Mouse (Mus musculus): ENCODE measurements at regions not wholly inside any gene's neighbourhood (a gene's known extent, or its start where the extent isn't known, plus 50 kb on each side); places are given as distances from the start of the nearest gene placed in this dataset.

GRCm38 (mm10) chr15:17180164-17180563 lies 451.6 kb downstream of the Cdh9 start:
- TF ChIP-seq POLR2A (IDR thresholded peaks at IDR 0.05; ENCODE audit: low read depth, low read length) (no peak), CTCF (conservative IDR thresholded peaks at IDR 0.05; ENCODE audit: insufficient read depth, insufficient read length, low read depth, low read length) (no peak)

Data from kidney, adult 2 months (tissue).